Mouse (Mus musculus) CD4-positive, CD25-positive, alpha-beta regulatory T cell, adult 4 months (primary cell): ENCODE measurements around the gene Spc25. TPM values are rescaled to one million over a fixed set of nuclear protein-coding genes. Genes with fewer than 3 reads are reported as not detected.

Source experiments
- ATAC-seq: one replicate; pipeline ENCODE4 v1.8.0; 2017
- polyA plus RNA-seq, 2 experiments: library from polyadenylated mRNA; unstranded; fragments of 100-300 nt; shearing (Covaris generic); gene quantifications; one replicate each; pipeline ENCODE4 v1.2.1; 2017

Gene Spc25
- polyA plus RNA-seq, 2 experiments from 2014 or later = 6.1 to 17.0 TPM

DNA sequence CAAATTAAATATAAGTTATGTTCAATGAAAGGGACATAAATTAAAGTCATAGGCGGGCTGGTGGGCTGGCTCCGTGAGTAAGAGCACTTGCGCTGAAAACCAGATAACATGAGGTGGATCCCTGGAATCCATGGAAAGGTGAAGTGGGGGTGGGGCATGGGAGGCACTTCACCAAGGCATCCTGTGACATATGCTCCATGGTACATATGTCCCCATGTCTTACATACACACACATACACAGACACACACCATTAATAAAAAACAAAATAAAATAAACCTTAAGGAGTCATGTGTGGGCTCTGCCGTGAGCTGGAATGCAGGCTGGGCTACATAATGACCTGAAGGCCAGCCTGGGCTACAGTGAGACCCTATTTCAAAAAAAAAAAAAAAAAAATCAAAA, 26.3 kb downstream of the Spc25 start:
- ATAC-seq = no peak

DNA sequence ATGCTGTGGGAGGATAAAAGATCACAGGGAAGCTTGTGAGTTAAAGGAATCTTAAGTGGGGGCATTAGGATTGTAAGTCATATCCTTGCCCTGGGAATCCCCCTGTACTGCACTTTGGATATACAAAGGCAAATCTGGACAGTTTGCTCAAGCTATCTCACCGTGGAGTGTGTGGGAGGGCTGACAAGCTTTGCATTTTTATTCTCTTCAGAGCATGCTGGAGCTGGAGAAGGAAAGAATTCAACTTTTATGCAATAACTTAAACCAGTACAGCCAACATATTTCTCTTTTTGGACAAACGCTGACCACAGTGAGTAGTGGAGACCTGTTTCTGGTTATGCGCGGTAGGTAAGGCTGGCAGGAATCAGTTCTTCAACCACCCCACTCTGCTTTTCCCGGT, 30.7 kb downstream of the Spc25 start:
- ATAC-seq = no peak

DNA sequence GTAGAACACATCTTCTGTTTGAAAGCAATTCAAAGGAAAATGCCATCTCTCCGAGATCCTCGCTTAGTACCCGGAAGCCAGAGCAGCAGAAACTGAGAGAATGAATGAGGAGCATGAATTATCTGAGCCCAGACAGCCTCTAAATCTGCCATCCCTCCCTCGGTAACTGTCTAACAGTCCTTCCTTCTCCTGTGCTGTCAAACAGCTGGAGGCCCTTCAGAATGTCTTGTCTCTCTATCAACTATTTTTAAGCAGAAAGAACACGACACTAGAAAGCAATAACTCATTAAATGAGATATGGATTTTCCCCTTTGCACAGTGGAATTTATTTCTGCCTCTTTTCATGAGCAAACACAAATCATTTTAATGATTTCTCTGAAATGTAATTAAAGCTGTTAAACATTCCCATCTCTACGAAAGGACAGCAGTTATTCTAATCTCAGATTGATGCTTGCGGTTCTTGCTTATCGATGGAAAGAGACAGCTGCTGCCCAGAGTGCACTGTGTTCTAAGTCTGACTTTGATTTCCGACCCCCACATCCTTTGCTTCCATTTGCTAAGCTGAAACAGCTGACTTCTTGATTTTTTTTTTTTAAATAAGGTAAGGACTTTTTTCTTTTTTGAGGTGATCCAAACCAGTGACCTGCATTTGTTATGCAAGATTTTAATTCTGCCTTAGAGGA, 35.5 kb downstream of the Spc25 start:
- no peak for ATAC-seq

DNA sequence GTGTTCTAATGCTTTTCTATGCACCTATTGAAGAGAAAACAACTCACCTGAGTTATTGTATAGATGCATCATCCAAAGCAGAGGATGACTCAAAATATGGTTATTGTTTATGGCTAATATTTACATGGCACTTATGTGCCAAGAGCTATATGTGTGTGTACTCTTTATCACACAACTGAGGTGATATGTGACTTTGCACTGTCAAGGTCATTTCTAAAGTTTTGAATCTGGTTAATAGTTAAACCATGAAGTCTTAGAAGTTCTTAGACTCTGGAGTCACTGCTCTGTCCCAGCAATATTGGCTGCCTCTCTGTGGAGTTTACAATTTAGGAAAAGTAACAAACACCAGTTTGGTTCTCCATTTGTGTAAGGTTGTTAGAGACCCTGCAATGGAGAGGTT, 47.1 kb downstream of the Spc25 start:
- no peak for ATAC-seq

DNA sequence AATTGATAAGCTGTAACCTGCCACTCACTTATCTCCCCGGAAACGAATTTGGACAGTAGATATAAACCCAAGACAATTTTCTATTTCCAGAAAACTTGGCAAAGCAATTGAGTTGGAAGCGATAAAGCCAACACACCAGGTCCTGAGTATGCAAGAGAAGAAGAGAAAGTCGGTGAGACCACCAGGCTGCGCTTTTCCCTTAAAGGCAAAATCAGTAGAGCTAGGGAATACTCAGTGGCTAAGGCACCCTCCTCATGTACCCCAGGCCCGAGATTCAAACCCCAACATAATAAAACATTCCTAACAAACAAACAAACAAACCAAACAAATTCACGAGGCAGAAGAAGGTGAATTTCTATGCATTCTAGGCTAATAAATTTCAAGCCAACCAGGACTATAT, 49.7 kb downstream of the Spc25 start:
- no peak for ATAC-seq

DNA sequence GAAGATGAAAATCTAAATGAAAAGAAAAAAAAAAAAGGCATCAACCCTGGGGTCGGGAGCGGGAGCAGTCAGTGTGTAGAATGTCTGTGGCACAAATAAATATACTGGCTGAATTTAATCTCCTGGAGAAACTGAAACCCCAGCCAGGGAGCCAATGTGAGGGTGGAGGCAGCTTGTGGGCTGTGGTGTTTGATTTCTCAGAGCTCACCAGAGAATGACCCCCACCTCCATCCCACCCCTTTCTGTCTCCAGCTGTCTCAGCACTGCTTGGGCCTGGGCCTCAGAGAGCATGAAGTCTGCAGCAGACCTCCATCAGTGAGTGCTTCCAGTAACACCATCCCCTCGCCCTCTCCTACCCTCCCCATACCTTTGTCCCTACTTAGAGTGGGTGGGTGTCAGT, 50.1 kb downstream of the Spc25 start:
- ATAC-seq = no peak

DNA sequence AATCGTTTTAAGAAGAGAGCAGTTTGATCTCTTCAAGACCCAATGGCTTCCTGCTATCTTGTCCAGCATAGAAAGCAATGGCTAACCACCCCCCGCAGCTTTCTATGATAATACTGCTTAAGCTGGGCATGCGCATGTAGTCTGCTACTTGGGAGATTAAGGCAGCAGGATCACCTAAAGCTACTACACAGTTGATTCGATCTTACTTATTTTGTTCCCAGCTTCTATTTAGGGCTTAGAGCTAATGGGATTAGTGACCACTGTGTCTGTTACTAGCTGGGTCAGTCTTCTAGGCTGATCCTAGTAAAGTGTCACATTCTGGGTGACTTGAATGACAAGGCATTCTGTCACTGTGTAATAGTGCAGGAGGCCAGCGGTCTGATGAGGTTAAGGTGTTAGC, 55.2 kb downstream of the Spc25 start:
- no peak for ATAC-seq

DNA sequence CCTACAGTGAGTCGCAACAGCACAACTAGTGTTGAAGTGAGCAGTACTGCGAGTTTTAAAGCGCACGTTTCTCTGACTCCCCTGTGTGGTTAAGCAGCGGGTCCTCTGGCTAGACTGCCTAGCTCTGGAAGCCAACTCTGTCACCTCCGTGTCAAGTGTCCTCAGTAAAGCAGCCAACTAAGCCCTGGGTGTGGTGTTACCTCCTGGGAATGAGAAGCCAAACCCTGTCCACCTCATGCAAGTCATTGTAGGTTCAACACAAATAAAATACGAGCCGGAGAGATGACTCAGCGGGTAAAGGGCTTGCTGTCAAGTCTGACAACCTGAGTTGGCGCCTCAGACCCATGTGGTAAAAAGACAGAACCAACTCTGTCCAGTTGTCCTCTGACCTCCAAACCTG, 56.8 kb downstream of the Spc25 start:
- no peak for ATAC-seq

DNA sequence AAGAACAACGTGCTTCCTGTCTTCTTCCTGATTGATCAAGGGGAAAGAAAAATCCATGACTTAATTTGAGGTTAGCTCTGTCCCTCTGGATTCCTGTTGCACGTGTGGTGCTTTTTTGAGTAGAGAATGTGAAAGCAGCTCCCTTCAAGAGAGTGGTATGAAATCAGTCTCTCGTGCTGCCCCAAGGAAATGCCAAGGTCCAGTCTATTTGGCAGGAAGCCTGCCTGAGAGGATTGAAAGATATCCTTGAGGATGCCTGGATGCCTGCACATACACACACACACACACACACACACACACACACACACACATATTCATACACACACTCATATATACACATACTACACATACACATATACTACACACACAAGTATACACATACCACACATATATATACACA, 57.3 kb downstream of the Spc25 start:
- no peak for ATAC-seq

Other genes starting within 250 kb of the Spc25 start
- gene Nostrin, start 70.4 kb downstream of the Spc25 start, polyA plus RNA-seq = under 1 TPM in 1 of 2 experiments, not detected in 1; 0.55 TPM
- gene G6pc2, start 4.9 kb upstream of the Spc25 start, polyA plus RNA-seq = under 1 TPM in 1 of 2 experiments, not detected in 1; 0.24 TPM
- under 1 TPM in 1 of 2 experiments, not detected in 1; 0.43 TPM for gene Abcb11, start 136.4 kb upstream of the Spc25 start, polyA plus RNA-seq
- not detected for gene Dhrs9, start 174.3 kb upstream of the Spc25 start, polyA plus RNA-seq